Mouse (Mus musculus): ENCODE measurements around the gene Olfr810. TPM values are rescaled to one million over a fixed set of nuclear protein-coding genes. Genes with fewer than 3 reads are reported as not detected.

The Olfr810 gene
- not detected for total RNA-seq (2021)
- long read RNA-seq, experiment 1 = 0 reads
- long read RNA-seq, experiment 2 = 0 reads

- DNase-seq = no peak
Measured at GRCm38 (mm10) chr10:129794817-129795216, at the start of gene Olfr810. Gene Olfr810 (minus strand): TSS chr10:129794917.

GRCm38 (mm10) chr10:129804296-129804695 is 9.6 kb upstream of the Olfr810 start, which contains the start of gene Olfr811:
Gene Olfr811 (minus strand): TSS chr10:129804396.
- DNase-seq = no peak

- no peak for DNase-seq
Measured at GRCm38 (mm10) chr10:129778123-129778522, 16.6 kb downstream of the Olfr810 start.

- no peak for DNase-seq
Measured at GRCm38 (mm10) chr10:129774338-129774737, 20.4 kb downstream of the Olfr810 start, which contains the start of gene Olfr809. Gene Olfr809 (plus strand): TSS chr10:129774638.

GRCm38 (mm10) chr10:129765182-129765581 is 29.5 kb downstream of the Olfr810 start, which contains the start of gene Olfr808:
Gene Olfr808 (plus strand): TSS chr10:129765482.
- no peak for DNase-seq

- DNase-seq = no peak
Measured at GRCm38 (mm10) chr10:129757693-129758092, 37.0 kb downstream of the Olfr810 start, which contains the start of gene Olfr807. Gene Olfr807 (minus strand): TSS chr10:129757793.

- DNase-seq = no peak
Measured at GRCm38 (mm10) chr10:129741821-129742220, 52.9 kb downstream of the Olfr810 start, which contains the start of gene Olfr806. Gene Olfr806 (minus strand): TSS chr10:129741921.

Other genes starting within 250 kb of the Olfr810 start
- not detected for gene Olfr794, start 227.3 kb downstream of the Olfr810 start, total RNA-seq (2021)
- gene Olfr796, start 182.3 kb downstream of the Olfr810 start, total RNA-seq (2021) = not detected
- not detected for gene Olfr798, start 167.0 kb downstream of the Olfr810 start, total RNA-seq (2021)
- gene Olfr799, start 157.4 kb downstream of the Olfr810 start, total RNA-seq (2021) = not detected
- not detected for gene Olfr800, start 137.2 kb downstream of the Olfr810 start, total RNA-seq (2021)
- not detected for gene Olfr801, start 121.1 kb downstream of the Olfr810 start, total RNA-seq (2021)
- gene Olfr802, start 106.7 kb downstream of the Olfr810 start, total RNA-seq (2021) = not detected
- not detected for gene Olfr803, start 100.6 kb downstream of the Olfr810 start, total RNA-seq (2021)
- not detected for gene Olfr804, start 91.7 kb downstream of the Olfr810 start, total RNA-seq (2021)
- gene Olfr805, start 65.5 kb downstream of the Olfr810 start, total RNA-seq (2021) = not detected
- not detected for gene Olfr806, start 53.0 kb downstream of the Olfr810 start, total RNA-seq (2021)
- gene Olfr807, start 37.1 kb downstream of the Olfr810 start, total RNA-seq (2021) = not detected
- not detected for gene Olfr808, start 29.4 kb downstream of the Olfr810 start, total RNA-seq (2021)
- gene Olfr809, start 20.3 kb downstream of the Olfr810 start, total RNA-seq (2021) = not detected
- gene Olfr811, start 9.5 kb upstream of the Olfr810 start, total RNA-seq (2021) = not detected
- gene Olfr812, start 51.2 kb upstream of the Olfr810 start, total RNA-seq (2021) = not detected
- not detected for gene Olfr813, start 60.5 kb upstream of the Olfr810 start, total RNA-seq (2021)
- not detected for gene Olfr814, start 84.9 kb upstream of the Olfr810 start, total RNA-seq (2021)
- not detected for gene Olfr815, start 111.0 kb upstream of the Olfr810 start, total RNA-seq (2021)
- not detected for gene Olfr816, start 120.7 kb upstream of the Olfr810 start, total RNA-seq (2021)
- gene Olfr818, start 154.2 kb upstream of the Olfr810 start, total RNA-seq (2021) = not detected
- gene Olfr819, start 172.3 kb upstream of the Olfr810 start, total RNA-seq (2021) = not detected
- not detected for gene Olfr247, start 181.2 kb upstream of the Olfr810 start, total RNA-seq (2021)
- gene Gm10310, start 190.1 kb upstream of the Olfr810 start, total RNA-seq (2021) = not detected
- gene Olfr820, start 217.7 kb upstream of the Olfr810 start, total RNA-seq (2021) = not detected
- not detected for gene Olfr821, start 235.4 kb upstream of the Olfr810 start, total RNA-seq (2021)

All from adrenal gland, postnatal 10 days (tissue).